Mouse (Mus musculus) brain, embryonic 14.5 days (tissue): ENCODE data around the gene Kif1a.

Source experiments
- CTCF ChIP-seq: fragments of 200-500 bp; IDR thresholded peaks from 2 replicates; pipeline ENCODE4 v1.5.1; 2012; ENCODE audit warnings: inconsistent platforms, mild to moderate bottlenecking, moderate library complexity, borderline replicate concordance; ENCODE audit not compliant: insufficient read depth, insufficient read length; ENCODE audit errors: extremely low read depth
- POLR2A ChIP-seq: fragments of 200-500 bp; IDR thresholded peaks from 2 replicates; pipeline ENCODE4 v1.6.1; 2012; ENCODE audit warnings: mild to moderate bottlenecking, inconsistent platforms, borderline replicate concordance; ENCODE audit not compliant: poor library complexity, insufficient read depth, insufficient read length, severe bottlenecking; ENCODE audit errors: extremely low read depth

DNA sequence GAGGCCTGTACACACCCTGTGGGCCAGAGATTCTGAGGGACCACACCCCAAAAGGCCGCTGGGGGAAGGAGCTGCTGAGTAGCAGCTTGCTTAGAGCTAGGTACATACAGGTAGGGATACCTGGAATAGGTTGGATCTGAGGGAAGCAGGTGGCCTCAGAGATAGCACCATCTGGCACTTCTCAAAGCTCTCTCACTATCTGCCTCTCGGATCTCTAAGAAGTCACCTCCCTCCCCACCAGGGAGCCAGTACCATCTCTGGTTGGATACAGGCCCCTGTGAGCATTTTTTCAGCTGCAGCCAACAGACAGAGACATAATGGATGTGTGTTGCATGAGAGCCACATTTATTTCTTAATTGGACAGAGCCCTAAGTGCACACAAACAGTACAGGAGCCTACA is 86.6 kb downstream of the Kif1a start:
- TF ChIP-seq CTCF (no peak), POLR2A (no peak)
